Mouse (Mus musculus) gastrocnemius, postnatal 10 days (tissue): ENCODE data around the gene Nckap5. TPM values are rescaled to one million over a fixed set of nuclear protein-coding genes. Genes with fewer than 3 reads are reported as not detected.
"Not testable (repeated sequence)": the region's sequence is repeated elsewhere in the genome, so short reads cannot be mapped to it uniquely, and the experiment has no call there.

Experiments used
- DNase-seq: peaks from one replicate; pipeline ENCODE4 v3.0.0; 2021; ENCODE audit warnings: mixed read lengths
- total RNA-seq, 2 experiments: library from RNA; stranded (reverse); gene quantifications; 2 replicates each; pipeline ENCODE4 v1.2.3; 2021

Nckap5 gene
- total RNA-seq, 2 experiments from 2014 or later = 2.5 to 3.9 TPM

DNA sequence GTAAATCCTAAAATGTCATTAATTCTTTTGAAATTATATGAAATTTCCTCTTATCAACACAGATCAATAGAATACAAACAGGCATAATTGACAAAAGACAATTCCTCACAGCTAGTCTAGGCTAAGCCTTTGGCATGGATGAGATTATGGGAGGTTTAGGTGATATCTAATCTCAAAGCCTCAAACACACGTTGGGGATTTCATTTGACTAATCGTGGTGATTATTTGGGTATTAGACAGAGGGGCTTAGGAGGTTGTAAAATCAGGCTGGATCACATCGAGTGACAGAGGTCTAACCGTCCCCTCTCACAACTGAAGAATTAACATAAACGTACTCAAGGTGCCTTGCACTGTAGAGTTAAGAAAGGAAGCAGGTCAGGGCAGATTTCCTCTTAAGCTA, 674.8 kb downstream of the Nckap5 start:
- DNase-seq = no peak

DNA sequence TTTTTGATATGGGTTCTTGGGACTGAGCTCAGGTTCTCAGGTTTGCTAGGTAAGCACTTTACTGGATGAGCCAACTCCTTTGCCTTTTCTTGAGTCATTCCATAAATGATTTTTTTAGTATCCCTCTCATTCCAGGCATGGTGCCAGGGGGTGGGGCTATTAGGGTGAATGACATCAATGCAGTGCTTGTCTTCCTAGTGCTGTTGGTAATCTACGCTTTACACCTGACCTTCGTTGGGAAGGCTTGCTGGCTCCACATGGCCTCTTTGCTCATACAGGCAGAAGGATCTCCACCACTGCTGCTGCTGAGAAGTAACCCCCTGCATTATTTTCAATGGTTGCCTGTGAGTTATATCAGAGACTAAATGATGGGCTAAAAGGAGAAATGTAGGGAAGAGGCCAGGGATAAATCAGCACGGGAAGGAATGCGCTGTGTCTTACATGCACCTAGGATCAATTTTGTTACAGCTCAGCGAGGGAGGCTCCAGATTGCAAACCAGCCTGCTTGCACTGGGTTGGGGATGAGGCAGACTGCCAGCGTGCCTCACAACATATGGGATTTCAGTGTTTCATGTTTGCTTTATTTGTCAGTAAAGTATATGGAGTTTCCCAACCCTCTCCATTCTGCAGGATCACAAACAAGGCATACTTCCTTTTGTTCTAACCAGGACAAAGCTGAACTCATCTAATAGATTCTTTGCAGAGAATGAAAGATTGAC, 676.9 kb downstream of the Nckap5 start:
- DNase-seq = peak; percentile 6

DNA sequence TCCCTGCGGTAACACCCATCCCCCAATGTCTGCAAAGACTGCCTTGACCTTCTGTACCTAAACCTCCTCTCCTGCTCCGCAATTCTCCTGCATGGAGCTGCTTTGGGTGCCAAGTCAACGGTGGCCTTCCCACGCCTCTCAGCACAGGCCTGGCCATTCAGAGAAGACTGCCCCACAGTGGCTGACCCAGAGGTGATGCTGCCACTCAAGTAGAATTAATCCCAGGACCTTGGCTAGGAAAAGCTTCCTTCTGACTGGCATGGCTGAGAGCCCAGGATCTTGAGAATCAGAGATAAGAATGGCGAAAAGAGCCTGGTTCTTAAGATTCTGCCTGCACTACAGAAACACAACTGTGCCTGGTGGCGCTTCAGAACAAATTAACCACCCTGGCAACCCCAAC, 678.4 kb downstream of the Nckap5 start:
- no peak for DNase-seq

DNA sequence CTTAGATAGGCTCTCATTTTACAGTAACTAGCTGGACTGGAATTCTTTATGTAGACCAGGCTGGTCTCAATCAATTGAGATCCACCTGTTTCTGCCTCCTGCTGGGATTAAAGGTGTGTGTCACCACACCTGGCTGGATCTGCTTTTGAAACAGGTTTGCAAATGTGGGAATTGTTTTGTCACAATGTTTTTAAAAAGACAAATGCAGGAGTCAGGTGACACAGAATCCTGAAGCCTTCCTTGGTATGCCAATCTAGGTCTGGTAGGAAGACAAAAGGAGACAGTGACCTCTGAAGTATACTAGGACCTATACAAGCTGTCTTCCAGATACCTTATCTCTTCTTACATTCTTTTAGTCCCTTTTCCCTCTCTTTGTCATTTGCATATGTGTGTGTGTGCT, 680.6 kb downstream of the Nckap5 start:
- DNase-seq = no peak

DNA sequence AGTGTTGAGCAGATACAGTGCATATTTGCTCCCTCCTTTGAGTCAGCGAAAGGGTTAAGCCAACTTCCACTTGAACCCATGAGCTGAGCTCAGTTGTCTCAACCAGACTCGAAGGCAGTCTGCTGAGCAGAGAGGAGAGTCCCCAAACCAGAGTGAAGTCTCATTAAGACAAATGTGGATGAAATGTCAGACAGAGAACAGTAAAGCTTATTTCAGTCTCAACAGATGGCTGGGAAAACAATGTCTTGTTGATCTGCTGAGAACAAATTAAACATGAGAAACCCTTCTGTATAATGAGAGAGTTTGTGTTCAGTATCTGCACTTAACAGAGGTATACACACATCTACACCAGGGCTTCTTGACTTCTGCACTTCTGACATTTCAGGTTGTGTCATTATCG, 694.9 kb downstream of the Nckap5 start:
- no peak for DNase-seq

DNA sequence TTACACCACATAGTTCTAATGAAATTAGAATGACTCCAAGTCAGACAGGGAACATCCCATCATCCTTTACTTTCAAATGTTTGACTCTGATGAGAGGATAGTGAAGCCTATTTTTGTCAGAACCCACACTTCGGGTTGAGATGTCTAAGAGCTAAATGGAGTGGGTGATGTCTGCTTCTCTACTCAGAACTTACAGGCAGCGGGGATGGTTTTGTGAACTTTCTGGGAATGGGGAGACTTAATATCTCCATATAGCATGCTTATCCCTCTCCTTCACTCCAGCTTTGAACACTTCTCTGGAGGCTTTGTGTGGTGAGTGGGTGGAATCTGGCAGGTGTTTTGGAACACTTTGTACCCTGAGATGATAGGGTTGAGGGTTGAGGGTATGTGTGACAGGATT, 698.3 kb downstream of the Nckap5 start:
- no peak for DNase-seq

DNA sequence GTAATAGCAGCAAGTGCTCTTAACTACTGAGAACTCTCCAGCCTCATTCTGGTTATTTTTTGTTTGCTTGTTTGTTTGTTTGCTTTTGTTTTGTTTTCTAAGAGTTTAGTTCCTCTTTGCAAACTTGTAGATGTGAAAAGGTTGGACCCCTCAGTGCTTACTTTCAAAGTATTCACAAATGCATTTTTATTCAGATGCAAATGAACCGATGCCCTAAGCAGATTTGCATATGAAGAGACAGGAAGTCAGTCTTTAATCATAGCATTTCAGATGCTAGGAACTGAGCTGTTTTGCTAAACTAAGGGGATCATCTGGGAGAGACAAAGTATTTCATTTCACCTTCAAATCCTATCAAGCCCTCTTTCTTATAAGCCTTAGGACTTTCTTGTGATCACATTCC, 701.5 kb downstream of the Nckap5 start:
- no peak for DNase-seq

DNA sequence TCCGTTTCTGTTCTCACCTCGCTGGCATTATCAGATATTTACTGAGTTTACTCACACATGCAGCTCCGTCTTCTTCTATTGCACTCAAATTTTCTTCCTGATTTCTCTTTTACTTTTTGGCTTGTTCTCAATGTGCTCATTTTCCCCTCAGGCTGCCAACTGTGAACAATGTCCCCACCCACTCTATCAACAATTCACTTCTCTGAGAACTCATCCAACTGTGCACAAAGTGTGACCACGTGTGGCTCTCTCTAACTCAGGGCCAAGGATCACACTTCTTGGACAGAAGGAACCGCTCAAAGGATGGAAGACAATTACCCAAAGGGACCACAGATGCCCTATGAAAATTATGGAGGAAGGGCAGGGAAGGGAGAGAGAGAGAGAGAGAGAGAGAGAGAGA, 707.5 kb downstream of the Nckap5 start:
- DNase-seq = no peak

DNA sequence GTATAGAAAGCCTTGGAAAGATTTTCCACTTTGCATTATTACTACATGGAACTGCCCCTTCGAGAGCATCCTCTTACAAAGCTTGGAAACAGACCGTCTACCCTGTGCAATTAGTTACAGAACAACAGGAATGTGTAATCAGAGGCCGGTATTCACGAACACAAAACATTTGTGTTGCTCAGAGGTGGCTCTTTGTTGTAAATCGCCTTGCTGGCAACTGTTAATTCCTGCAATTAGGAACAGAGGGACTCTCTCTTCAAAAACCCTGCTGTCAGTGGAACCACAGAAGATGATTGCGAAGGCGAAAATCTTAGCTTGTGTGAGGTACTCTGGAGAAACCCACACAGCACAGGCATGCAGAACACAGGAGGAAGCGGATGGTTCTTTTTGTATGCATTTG, 710.1 kb downstream of the Nckap5 start:
- no peak for DNase-seq

DNA sequence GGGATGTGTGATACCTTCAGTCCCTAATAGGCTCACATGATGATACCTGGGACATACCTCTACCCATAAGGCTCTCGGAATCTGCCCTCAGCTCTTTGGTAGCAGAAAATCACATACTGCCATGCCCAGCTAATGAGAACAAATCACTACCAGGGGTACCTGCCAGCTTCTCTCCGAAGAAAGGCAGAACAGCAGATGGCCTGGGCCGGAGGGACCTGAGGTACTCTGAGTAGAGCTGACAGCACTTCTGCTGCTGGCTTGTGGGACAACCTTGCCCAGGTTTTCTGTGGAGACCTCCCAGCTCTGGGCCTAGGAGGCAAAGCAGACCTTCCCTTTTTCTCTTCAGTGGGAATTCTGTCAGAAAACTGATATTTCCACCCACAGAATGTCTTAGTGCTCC, 714.6 kb downstream of the Nckap5 start:
- DNase-seq = no peak

DNA sequence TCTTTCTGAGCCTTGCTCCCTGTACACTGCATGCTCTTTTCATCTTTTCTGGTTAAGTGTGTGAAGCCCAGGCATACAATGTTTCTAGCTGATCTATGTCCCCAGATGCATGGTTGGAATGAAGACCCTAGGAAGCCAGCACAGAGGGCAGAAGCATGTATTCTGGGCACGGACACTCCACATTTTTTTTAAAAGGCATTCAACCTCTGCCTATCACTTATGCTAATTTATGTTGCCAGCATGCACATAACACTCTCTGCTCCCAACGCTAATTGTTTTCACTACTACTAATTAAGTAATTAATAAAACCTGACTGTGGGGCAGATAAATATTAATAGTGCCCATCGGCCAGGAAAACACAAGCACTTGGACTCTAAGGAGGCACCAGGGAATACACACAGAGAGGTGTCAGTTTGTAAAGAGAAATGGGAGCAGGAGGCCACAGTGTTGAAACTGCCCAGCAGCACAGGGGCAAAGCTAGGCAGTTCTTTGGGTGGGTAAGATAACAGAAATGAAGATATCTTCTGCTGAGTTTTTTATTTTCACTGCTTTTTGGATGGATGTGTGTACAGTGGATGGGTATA, 724.8 kb downstream of the Nckap5 start:
- DNase-seq = no peak

DNA sequence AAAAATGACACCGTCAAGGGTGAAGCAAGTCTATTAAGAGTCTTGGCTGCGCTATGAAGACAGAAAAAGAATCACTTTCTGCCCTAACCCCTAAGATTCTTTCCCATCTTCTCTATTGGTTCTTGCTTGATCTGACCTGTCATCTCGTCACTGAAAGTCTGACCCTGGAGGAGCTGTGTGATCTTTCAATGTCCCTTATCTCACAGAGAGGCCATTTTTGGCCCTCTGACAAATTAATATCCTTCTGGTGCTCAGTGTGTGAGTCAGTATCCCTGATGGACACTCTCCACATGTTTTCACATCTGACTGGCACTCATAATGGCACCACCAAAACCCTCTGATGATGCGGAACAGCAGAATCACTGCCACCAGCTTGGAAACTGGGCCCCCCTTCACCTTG, 736.3 kb downstream of the Nckap5 start:
- DNase-seq = no peak

DNA sequence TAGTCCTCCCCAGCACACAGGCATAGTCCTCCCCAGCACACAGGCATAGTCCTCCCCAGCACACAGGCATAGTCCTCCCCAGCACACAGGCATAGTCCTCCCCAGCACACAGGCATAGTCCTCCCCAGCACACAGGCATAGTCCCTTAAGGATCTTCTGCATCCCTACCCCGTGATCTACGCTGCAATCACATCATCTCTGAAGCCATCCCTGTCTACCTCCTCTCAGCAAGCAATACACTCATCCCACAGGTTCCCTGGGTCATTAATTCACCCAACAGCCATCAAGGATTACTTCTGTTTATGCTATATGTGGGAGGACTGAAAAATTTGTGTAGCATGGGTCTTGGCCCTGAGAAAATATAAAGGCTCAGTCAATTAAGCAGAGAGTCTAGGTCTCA, 738.6 kb downstream of the Nckap5 start:
- not testable (repeated sequence) for DNase-seq

DNA sequence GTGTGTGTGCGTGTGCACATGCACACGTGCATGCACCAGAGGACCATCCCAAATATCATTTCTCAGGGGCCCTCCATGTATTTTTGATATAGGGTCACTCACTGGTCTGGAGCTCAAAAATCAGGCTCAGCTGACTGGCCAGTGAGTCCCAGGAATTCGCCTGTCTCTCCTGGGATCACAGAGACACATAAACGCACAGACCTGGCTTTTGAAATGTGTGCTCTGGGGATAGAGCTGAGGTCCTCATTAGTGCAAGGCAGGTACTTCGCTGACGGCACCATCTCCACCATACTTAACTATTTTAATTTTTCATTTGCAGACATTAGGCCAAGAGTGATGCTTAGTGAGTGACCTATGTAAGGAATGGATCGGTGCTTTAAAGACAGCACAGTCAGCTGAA, 743.4 kb downstream of the Nckap5 start:
- no peak for DNase-seq

DNA sequence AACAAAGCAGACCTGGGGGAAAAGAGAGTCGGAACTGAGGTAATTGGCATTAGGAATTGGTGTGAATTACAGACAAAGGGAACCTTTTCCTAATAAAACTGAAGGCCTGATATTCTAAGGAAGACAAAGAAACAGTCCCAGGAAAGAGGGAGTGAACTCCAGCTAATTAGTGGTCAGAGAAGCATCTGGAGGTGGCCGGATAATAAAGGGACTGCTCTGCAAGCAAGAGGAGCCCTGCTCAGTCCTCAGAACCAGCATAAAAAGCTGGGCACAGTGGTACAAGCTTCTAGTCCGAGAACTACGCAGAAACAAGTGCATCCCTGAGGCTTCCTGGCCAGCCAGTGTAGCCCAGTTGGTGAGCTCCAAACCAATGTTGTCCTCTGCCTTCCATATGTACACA, 754.3 kb downstream of the Nckap5 start:
- DNase-seq = no peak

DNA sequence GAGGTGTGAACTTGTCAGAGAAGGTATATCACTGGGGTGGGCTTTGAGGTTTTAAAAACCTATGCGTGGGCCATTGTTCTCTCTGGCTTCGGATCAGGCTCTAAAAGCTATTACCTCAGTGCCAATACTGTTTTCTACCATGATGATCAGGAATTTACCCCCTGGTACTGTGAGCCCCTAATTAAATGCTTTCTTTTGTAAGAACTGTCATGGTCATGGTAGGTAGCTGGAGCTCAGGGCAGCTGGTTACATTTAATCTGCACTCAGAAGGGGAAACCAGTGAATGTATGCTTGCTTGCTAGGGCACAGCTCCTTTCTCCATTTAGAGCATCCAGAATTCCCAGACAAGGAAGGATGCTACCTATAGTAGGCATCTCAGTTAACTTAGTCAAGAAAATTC, 759.7 kb downstream of the Nckap5 start:
- no peak for DNase-seq

DNA sequence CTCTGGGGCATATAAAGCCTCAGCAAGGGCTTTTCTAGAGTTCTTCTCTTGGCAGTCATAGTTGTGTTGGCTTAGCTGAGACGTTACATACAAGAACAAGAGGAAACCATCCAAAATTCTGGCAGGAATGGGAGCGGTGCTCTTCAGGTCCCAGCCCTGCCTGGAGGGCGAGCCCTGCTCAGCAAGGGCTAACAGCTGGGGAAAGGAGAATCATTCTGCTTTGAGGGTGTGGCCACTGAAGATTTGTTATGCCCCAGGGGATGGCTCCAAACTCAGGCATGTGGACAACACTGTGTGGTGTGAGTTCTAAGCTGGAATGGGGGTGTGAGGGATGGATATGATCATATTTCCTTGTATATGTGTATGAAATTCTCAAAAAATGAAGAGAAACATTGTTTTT, 779.1 kb downstream of the Nckap5 start:
- no peak for DNase-seq

DNA sequence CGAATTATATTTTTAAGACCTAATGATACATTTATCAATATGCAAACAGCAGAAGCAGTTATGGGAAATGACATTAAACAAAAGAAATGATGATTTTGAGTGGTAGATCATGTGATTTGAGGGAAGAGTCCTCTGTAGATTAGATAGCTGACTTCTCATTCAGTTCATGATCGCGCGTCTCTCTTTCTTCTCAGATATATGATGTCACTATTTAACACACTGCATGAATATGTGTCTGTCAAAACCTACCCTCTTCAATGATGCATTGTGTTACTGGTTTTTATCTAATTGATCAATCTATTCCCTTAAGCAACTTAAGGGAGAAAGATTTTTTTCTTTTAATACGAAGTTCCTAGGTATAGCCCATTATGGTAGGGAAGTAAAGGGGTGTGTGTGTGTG, 787.7 kb downstream of the Nckap5 start:
- no peak for DNase-seq

DNA sequence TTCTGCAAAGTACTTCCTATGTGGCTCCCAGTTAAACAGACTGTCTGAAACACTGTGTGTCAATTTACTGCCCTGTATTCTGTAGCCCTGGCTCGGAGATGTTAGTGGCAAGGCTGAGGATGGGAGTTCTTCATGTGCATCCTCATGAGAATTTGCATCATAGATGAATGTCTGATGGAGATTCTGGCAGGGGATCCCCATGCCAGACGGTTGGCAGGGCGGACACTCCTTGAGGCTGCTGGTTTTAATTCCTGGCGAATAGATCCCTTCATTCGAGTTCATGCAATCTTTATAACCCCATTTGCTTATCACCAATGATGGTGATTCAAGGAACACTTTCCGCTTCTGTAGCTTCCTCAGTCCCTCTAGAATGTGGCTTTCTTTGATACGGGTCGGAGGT, 803.1 kb downstream of the Nckap5 start:
- no peak for DNase-seq

DNA sequence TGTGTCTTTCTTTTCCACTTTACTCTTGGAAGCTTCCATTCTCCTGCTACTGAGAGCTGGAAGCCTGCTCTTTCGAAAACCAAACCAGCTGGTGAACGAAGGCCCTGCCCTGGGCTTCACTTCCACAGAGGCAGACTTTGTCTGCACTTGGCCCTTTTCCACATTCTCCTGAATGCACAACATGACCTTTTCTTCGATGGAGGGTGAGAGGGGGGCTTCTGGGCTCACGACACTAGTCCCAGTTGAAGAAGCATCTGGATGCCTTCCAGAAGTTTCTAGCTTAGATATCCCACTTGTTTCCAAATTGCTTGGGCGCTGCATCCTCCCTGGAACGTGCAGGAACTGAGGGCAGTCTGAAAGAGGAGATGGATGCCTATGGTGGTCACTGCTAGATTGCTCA, 806.1 kb downstream of the Nckap5 start:
- no peak for DNase-seq

DNA sequence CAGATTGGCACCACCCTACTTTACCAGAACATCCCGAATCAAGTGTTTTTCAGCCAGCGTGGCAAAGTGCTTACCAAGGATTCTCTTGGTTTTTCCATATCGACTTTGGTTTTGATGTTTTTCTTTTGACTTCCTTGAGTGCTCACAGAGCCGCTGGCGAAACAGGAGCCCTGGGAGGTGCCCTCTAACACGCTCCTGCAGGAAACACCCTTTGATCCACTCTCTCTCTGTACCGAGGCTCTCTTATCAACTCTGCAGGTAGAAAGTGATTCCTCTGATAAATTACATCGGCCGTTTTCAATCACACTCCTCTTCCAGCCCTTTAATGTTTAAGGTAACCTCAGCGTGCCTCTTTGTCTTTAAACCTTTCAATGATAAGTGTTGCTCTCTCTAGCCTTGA, 807.6 kb downstream of the Nckap5 start:
- DNase-seq = no peak

DNA sequence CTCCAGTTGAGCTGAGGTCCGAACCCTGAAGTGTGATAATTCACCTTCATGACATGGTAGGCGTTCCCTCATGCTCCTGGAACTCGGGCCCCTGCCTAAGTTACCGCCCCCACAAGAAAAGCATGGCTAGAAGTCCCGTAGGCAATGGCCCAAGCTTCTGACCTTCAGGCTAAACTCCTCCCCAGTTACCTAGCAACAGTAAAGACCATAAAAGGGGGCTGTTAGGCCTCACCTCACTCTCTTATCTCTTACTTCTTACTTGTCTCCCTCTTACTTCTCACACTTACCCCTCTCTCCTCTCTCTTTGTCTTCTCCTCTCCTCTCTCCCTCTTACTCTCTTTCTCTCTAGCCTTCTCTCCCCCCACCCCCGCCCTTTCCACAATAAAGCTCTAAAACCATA, 811.9 kb downstream of the Nckap5 start:
- not testable (repeated sequence) for DNase-seq

DNA sequence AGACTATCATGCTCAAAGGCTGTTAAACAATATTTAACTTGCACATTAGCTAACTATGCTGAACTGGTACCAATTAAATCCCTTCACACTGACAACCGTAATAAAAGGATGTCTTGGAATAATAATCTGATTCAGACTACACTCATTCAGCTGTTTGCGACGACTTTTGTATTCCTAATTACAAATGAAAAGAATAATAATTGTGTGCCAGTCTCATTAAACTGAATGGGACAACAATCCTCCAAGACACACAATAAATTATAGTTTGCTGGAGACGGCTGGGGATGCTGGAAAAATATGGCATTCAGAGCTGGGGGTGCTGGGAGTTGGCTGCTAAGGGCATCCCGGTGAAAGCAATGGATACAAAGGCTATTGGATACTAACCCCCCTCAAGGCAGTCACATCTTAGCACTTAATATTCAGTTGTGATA, 818.9 kb downstream of the Nckap5 start:
- no peak for DNase-seq

DNA sequence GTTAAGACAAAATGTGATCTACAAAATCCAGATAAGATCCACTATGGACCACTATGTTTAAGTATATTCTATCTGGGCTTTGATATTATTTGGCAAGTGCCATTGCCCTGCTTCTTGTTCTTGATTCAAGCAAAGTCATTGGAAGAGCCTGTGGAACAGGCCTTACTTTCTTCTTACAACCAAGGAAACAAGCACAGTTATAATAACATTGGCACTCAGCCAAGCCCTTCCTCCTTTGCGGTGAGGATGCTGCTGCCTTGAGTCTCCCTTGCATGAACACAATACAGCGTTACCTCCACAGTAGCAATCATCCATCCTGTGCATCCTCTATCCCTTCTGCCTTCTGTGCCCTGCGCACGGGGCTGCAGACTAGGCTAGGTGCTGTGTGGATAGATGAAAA, 823.0 kb downstream of the Nckap5 start:
- no peak for DNase-seq

DNA sequence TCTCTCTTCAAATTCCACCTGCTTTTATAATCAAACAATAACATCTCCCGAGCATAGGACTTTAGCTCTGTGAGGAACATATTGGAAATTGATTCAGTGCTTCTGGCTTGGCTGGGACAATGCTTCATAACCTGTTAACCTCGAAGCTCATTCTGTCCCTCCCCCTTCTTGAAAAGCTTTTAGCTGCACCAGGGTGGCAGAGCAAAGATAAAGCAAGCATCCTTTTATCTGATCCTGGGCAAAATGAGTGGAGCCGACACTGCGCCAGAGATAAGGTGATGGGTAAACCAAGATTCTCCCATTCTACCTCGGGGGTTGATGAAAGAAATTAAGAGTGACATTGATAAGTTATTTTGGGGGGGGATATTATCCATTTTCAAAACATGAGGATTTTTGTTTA, 824.9 kb downstream of the Nckap5 start:
- DNase-seq = no peak
